Mouse (Mus musculus) urinary bladder, postnatal 4 days (tissue): ENCODE data around the gene Ccn1.

Source experiments
- DNase-seq, 2 experiments: peaks; one replicate each; pipeline ENCODE4 v3.0.0; 2021 to 2022; ENCODE audit warnings: low spot score in 2 of 2

Ccn1 gene

DNA sequence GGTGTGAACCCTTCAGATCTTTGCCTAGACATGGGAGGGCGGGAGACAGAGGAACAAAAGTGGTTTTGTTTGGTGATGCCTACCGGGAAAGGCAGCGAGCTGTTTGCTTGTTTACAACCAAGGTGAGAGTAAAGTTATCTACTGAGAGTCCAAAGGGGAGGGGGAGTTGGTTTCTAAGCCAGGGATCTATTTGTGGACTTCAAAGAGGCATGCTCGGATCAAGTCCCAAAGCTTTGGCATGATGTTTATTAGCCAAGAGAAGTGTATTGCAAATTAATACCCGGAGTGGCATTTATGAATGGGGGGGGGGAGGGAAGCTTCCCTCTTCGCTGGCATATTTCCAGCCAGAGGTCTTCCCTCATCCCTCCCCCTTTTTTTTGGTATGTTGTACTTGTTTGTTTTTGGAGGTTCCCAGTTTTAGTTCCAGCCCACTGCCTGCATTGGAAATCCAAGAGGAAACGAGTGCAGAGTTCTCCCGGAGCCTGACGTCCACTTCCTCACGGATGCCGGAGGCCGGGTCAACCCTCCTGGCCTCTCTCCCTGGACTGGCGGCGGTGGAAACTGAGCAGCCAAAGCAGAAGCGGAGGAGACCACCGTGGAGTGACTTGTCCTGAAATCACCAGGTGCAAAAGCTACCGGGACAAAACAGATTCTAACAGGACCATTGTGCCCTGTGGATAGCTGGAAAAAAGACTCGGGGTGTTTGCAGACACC, 674 bp upstream of the Ccn1 start:
- DNase-seq: peak in 1 of 2 experiments; percentile 39

DNA sequence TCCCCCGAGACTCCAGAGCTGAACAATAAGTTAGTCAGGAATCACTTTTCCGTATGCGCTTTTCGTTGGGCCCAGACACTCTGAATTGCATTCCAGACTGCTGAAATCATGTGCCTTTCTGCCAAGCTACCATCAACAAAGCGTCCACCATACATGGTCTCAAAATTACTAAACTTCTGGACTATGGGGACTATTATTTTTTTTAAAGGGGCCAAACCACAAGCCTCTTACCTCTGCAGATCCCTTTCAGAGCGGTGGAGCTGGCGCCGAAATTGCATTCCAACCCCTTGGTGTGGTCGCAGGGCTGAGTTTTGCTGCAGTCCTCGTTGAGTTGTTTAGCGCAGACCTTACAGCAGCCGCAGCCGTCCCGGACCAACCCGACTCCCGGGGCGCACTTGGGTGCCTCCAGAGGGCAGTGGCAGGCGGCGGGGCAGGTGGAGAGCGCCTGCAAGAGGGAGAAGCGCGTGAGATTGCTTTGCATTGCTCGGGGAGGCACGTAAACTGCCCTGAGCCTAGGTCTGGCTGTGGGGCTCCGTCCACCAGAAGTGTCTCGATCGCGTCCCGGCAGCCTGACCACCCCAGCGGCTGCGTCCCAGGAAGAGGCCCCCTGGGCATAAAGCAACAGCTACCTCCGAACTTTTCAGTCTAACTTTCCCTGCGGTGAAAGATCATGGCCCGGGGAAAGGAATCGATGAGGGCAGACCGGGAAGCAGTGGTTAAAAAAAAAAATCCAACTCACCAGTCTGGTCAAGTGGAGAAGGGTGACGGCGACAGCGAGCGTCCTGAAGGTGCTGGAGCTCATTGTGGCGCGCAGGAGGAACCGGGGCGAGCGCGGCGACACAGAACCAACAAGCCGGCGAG, 560 bp downstream of the Ccn1 start:
- DNase-seq: peak in 1 of 2 experiments; percentile 62

DNA sequence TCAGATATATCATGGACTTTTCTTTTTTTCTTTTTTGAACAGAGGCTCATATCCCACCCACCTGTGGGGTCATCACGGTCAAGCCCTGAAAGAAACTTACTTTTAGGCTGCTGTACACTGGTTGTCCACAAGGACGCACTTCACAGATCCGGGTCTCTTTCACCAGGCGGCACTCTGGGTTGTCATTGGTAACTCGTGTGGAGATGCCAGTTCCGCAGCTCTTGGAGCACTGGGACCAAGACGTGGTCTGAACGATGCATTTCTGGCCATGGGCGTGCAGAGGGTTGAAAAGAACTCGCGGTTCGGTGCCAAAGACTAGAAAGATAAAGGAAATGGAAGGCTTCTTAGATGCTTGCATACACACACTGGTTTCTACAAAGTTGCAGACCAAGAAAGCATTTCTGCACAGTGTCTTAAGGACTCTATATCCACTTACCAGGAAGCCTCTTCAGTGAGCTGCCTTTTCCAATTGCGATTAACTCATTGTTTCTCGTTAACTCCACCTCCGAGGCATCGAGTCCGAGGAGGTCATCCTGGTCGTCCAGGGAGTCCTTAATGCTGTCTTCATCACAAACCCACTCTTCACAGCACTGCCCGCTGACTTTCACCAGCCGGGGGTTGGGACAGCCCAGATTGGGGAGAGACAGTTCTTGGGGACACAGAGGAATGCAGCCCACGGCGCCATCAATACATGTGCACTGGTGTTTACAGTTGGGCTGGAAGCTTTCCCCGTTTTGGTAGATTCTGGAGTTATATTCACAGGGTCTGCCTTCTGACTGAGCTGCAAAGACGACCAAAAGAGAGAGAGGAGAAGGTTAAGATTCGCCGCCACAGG, 1.5 kb downstream of the Ccn1 start:
- DNase-seq: no peak

DNA sequence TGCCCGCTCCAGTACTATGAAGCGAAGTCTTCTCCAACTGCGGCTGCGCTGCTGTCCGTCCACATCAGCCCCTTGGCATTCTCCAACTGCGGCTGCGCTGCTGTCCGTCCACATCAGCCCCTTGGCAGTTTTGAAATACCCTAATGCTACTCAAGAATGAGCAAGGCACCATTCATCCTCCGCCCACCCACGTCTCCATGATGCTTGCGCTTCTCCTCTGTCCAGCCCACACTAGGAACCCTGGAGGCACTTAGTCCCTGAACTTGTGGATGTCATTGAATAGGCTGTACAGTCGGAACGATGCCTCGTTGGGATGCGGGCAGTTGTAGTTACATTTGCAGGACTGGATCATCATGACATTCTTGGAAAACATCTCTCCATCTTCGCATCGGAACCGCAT, 2.4 kb downstream of the Ccn1 start:
- no peak for DNase-seq

DNA sequence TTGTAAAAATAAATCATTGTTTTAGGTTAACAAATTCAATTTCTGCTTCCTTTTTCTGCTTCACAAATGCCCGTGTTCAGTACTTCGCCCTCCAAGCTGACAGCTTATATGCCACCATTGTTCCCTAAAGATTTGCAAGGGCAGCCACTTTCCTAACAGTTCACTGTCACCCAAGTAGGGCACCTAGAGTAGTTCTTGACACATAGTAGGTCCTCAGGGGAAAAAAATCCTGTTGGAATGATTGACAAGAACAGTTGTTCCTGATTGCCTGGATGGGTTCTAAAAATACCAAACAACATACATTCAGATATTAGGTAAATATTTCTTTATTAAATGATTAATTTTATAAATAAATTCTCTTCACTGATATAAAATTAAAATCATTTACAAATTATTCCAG, 3.1 kb downstream of the Ccn1 start:
- no peak for DNase-seq

DNA sequence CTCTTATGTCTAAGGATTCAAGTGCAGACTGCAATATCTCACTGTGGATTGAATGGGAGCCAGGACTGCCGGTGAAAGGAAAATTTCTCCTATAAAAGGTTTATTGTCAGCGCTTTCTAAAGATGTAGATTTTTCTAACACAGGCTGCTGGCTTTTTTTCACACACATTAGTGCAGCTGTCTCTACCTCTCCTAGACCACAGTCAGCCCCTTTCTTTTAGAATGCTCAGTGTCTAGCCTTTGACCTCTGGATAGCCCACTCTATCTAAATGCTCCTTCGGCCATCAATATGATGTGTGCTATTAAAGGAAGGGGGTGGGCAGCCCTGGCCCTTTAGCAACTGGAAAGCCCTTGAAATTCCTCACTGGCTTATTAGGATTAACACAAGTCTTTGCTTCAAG, 3.8 kb downstream of the Ccn1 start:
- DNase-seq: no peak

DNA sequence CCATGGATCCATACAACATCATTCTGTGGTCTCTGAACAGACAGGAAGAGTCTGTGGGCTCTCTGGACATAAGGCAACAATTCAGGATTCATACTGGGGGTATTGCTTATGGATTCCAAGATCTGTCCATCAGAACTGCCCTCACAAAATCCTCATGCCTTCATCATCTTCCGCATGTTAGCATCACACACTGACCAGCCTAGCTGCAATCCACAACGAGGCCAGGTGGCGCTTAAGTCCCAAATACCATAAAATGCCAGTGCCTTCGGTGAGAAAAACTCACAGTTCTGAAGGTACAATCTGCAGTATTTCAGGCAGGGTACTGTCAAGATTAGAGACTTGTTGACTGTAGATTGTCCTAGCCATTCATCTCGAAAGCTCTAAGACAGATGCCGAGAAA, 4.3 kb downstream of the Ccn1 start:
- no peak for DNase-seq

DNA sequence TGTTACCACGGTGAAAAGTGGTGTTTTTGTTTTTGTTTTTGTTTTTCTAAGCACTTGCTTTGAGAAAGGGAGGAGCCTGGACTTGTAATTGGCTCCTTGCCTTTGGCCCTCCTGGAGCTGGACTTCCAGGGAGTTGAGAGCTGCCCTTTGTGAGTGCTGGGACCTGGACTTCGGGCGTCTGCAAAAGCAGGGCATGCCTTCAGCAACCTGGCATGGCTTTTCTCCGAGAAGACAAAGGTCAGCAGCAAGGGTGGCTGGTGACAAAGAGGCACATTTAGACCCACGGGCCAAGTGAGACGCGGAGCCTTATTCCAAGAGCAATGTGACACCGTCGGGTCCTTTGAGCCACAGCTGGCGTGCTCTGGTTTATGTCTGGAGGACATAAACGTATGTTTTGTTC, 6.9 kb downstream of the Ccn1 start:
- no peak for DNase-seq

DNA sequence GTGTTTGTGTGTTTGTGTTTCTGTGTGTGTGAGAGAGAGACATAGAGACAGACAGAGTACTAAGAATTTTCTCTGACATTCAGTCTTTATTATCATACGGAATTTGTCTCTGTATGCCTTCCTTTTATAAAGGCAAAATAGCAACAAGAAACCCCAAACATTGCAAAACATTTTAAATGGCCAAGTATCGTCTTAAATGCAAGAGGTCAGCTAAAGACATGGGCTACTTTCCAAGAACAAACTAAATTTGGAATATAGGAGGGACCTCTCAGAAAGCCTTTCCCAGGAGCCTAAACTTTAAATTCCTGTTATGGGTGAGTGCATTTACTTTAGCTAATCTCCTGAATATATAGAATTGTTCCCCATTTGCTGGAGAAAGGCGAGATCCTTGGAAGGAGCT, 7.9 kb downstream of the Ccn1 start:
- DNase-seq: no peak

DNA sequence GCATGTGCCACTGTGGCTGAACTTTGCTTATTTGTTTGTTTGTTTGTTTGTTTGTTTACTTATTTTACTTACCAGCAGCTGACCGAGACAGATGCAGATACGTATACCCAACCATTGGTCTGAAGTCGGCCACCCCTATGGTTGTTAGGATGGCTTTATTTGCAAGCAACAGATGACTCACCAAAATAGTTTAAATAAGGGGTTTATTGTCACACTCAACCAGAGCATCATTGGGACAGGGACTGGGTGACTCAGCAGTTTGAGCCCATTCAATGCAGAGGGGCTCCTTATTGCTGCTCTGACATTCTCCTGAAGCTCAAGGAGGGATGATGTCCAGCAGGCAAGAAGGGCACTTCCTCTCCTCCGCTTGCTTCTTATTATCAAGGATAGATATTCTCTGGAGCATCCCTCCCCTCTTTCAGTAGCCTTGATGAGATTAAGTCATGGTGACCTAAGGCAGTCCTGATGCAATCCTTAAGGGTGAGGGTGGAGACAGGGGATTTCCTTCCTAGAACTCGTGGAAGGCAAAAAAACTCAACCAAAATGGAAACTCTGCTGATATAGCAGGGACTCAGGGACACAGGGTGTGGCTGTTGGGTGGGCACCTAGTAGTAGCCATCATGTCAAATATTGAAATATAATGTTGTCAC, 8.6 kb downstream of the Ccn1 start:
- DNase-seq: no peak

DNA sequence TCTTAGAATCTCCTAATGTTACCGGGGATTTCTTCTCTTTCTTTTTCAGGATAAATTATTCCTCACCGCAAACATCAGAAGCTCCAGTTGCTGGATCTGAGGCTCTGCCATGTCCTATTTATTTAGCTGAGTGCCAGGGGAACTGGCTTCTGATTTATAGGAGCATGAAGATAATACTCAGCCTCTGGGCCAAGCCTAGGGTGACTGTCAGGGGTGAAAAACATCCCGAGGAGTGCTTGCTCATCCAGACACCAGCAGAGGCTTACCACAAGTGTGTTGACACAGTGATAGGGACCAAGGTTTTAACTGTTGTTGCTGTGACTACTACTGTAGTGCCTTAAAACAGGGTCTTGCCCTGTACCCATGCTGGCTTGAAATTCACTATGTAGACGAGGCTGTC, 9.2 kb downstream of the Ccn1 start:
- no peak for DNase-seq

DNA sequence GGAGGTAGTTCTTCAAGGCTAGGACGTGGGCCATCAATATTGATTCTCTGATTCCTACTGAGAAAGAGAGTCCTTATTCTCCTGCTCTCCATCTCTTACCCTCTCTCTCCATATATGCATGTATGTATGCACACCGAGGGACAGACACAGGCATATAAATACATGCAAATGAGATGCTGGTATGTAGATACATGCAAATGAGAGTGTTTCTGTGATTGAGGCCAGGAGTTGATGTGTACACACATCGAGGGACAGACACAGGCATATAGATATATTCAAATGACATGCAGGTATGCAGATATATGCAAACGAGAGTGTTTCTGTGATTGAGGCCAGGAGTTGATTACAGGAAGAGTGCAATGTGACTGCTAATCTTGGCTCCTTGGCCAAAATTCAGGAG, 9.6 kb downstream of the Ccn1 start:
- DNase-seq: no peak

DNA sequence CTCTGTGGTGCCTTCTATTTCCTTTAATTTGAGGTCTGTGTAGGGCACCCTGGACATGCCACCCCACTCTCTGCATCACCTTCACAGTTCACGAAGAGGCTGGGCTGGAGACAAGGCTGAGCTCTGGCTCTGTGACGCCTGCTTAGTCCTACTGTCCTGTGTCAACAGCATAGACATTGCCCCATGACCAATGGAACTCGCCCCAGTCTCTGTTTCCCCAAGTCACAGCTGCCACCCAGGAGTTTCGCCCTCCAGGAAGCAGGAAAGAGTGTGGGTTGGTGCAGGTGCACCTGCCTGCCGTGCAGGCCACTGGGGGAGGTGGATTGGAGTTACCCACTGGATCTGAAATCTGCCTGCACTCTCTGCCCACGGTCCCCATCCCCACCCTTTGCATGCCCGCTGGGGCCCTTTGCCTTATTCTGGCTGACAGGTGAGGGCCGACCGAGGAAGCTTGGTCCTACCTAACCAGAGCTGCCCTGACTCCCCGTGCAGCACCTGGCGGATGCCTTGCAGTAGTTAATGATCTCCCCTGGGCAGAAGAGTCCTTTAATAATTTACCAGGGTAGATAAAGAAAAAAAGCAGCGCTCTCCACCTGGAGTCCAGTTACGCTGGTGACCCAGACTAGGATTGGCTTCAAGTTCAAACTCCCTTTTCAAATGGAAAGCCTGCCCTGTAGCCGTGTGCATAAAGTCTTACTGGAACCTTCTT, 15.6 kb downstream of the Ccn1 start:
- no peak for DNase-seq

DNA sequence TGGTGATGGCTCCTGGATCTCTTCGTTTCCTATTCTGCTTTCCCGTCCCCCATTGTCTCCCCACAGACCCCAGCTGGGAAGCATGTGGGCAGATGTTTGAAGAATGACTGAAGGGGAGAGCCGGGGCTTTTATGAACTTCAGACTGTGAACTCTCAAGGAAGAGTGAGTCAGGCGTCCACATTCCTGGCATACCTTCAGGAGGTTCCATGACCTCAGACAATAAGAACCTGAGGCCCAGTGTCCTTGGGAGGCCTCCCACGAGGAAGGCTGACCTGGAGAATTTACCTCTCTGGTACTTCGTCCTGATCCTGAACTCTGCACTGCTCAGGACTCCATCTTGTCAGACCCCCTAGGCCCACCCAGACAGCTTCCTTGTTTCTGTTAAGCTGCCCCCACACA, 16.9 kb downstream of the Ccn1 start:
- no peak for DNase-seq

DNA sequence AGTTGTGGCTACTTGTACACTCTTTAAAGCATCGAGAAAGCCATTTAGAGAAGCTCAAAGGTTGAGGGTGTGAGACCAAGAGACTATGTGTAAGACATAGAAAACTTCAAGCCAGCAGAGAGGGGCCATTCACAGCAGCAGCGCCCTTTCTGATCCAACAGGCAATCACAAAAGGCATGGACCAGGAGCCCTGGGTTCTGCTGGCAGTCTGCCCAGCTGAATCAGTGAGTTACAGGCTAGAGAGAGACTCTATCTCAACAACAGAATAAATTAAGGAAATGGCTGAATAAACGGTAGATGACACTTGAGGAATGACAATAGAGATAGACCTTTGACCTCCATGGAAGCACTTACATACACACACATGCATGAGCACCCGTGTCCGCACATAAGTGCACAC, 21.1 kb downstream of the Ccn1 start:
- no peak for DNase-seq

DNA sequence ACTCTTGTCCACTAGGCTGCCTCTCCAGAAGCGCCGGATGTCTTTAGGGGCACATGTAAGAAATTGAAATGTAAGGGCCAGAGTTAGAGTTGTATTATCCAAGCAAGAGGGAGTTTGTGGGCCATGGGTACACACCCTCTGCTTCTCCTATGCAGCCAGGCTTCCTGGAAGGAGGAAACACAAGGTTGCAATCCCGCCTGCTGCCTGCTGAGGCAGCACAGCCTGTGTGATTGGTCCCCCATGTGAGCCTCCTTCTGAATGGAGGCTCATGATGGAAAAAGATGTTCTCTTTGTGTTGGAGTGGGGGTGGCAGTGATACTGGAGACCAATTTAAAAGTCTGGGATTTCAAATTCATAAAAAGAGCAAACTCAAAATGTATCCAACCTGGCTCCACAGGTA, 22.0 kb downstream of the Ccn1 start:
- no peak for DNase-seq

DNA sequence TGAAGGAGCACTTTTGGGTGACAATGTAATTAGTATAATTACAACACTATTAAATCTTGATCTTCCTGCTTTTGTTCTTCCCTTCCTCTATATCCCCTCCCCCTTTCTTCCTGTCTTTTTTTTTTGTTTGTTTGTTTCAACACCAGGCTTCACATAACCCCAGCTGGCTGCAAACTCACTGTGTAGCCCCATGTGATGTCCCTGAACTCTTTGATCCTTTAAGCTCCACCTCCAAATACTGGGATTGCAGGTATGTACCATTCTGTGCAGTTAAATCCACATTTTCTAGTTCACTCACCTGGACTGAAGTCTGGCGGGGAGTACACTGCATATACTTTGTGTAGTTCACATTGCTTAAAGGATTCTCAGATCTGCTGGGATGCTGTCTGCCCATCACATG, 23.7 kb downstream of the Ccn1 start:
- no peak for DNase-seq

DNA sequence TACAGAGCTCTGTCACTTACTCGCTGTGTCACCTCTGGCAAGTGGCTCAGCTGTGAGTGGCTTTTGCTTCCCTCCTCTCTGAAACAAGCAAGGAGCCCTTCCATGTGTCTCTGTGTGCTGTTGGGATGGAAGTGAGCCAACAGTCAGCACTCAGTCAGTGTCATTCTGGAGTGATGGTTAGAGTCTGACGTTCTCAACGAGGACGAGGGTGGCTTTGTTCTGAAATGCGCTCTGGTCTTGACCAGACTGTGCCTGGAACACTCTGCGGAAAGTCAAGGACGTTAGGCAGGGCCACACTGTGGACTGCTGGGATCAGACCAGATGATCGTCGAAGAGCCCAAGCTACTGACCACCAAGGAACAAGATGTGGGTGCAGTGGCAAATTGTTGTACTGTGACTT, 24.2 kb downstream of the Ccn1 start:
- no peak for DNase-seq

DNA sequence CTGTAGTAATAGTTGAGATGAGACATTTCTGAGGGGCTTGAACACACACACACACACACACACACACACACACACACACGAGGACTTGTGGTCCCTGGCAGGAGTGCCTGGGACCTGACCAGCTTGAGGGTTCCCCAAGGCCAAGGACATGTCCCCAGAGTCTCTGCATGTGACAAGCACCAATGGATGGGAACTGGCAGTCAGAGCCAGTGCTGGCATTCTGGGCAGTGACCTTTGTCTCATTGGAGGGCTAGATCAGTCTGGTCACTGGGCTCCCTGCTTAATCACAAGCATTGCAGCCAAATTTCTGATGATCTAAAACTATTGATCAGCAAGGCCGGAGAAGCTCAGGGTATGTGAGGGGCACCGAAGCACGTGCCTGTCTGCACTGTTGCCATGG, 25.0 kb downstream of the Ccn1 start:
- DNase-seq: no peak

DNA sequence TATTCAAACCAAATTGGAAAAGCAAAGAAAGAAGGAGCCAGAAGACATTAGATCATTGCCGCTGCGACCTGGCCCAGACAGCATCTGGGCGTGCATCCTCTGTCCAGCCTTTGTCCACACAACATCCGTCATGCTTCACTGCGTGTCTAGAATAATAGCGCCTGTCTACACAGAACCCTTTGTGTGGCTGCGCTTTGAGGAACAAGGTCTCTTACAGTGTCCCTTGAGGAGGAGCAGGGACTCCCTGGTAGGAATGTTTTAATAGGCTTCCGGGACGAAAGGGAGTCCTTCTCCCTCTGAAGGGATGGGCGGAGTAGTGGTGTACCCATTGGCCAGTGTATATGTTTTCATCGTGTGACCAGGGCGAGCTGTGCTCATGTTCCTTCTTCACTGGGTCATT, 26.7 kb downstream of the Ccn1 start:
- no peak for DNase-seq

DNA sequence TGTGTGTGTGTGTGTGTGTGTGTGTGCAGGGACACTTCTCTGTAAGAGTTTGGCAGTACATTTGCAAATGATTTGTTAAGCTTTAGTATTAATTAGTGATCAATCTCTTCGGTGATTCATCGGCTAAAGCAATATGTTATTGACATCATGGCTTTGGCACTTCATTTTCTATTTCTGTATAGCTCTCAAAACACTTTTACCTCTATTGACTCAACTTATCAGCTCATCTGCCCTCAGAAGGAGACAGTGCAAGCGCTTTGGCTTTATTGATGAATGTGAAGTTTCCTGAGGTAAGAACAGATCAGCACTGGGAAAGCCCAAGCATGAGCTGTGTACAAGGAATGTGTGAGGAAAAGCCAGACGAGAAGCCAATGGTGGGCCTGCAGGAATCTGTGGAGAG, 28.6 kb downstream of the Ccn1 start:
- no peak for DNase-seq
